Mouse (Mus musculus): ENCODE measurements around the gene Cnot8.

Cnot8 gene

DNA sequence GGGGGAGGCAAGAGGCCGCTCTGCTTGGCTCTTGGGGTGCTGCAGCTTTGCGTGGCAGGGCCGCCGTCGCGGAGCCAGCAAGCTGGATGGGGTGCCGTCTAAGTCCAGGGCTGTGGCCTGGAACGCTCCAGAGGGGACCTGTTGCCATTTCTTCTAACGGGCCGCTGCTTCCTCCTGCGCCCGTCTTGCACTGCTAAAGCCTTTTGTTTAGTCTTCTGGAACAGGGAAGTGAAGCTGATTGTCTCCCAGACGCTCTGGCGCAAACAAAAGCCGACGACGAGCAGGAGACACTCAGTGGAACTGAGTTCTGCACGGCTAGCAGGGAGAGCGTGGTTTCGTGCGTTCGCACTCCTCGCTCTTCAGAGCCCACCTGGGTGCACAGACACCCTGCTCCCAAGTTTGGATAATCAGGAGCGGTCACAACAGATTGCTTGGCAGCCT lies 418 bp downstream of the Cnot8 start:
- DNase-seq (ENCODE audit: low spot score) = no peak

DNA sequence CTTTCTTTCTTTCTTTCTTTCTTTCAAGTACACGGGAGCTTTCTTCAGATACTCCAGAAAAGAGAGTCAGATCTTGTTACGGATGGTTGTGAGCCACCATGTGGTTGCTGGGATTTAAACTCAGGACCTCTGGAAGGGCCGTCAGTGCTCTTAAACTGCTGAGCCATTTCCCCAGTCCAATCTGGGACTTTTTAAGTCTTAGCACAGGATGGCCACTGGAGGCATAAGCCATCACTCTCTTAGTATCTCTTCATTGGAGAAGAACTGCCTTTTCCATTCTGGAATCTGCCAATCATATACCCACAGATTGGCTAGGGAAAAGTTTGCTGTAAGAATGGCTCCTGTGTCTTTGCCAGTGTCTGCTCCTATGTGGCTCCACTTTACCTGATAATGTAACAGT lies 3.1 kb downstream of the Cnot8 start:
- no peak for DNase-seq (ENCODE audit: low spot score)

- no peak for DNase-seq (ENCODE audit: low spot score)
Measured at GRCm38 (mm10) chr11:58107664-58108337, 3.8 kb downstream of the Cnot8 start.

- DNase-seq (ENCODE audit: low spot score) = no peak
Measured at GRCm38 (mm10) chr11:58116560-58116959, 12.6 kb downstream of the Cnot8 start.

DNA sequence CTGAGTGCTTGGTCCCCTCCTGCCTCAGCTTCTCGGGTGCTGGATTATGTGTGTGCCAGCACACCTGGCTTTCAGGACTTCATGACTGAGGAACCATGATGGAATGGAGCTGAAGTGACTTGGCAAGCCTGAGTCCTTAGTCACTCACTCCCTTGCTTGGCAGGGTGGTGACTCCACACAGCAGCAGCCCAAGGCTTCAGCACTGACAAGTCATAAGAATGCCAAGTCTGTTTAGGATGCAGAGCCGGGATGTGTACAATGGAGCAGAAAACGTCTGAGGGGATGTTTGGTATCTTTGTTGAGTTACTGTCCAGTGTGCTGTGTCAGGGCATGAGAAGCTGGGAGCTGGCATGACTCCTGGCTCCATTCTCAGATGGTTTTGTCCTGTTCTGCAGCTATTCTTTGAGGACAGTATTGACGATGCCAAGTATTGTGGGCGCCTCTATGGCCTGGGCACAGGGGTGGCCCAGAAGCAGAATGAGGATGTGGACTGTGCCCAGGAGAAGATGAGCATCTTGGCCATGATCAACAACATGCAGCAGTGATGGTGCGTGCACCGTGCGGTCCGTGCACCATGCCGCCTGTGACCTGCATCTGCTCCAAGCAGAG lies 13.2 kb downstream of the Cnot8 start:
- no peak for DNase-seq (ENCODE audit: low spot score)

GRCm38 (mm10) chr11:58120655-58121054 lies 16.7 kb downstream of the Cnot8 start:
- DNase-seq (ENCODE audit: low spot score) = no peak

- no peak for DNase-seq (ENCODE audit: low spot score)
Measured at GRCm38 (mm10) chr11:58121351-58121750, 17.4 kb downstream of the Cnot8 start.

GRCm38 (mm10) chr11:58123711-58124110 lies 19.8 kb downstream of the Cnot8 start:
- no peak for DNase-seq (ENCODE audit: low spot score)

DNA sequence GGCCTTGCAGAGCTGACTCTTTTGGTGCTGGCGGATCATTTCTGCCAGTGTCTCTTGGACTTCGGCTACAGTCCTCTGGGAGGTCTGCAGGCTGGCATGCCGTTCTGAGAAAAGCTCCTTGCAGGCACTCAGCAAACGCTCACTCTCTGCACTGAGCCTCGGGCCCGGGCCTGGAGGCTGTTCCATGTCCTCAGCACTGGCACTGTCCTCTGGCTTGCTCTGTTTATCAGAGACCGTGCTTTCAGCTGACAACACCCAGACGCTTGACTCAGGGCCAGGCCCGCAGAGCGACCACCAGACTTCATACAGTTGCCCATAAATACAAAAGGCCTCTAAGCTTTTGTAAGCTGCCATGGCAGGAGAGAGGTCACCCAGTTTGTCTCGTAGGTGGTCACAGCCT lies 21.1 kb downstream of the Cnot8 start:
- DNase-seq (ENCODE audit: low spot score) = no peak

DNA sequence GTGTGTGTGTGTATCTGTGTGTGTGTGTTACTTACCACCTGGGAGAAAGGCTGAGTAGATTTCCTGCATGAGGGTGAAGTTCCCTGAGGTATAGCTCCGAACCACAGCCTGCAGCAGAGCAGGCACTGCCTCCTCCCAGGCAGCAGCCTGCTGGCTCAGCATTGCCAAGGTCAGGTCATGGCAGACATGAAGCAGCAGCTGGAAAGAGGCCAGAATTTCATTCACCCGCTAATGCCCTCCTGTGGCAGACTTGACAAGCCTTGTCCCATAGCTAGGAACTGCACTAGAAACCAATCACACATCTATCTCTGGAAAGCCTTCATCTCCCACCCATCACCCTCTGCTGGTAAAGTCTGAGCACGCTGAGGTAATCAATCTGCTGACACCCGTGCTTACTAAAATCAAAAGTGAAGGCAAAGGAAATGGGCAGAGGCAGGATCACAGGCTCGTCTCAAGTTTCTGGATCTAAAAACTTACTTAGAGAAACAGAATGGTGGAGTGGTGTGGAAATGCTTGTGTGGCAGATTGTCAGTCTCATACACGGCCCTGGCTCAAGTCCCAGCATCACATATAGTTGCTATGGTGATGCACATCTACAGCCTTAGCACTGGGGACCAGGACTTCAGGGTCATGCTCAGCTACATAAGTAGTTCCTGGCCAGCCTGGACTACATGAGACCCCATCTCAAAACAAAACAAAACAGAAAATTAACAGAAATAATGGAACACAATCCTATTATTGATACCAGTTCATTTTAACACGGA lies 22.6 kb downstream of the Cnot8 start:
- DNase-seq (ENCODE audit: low spot score) = no peak

GRCm38 (mm10) chr11:58127544-58127943 lies 23.6 kb downstream of the Cnot8 start:
- no peak for DNase-seq (ENCODE audit: low spot score)

DNA sequence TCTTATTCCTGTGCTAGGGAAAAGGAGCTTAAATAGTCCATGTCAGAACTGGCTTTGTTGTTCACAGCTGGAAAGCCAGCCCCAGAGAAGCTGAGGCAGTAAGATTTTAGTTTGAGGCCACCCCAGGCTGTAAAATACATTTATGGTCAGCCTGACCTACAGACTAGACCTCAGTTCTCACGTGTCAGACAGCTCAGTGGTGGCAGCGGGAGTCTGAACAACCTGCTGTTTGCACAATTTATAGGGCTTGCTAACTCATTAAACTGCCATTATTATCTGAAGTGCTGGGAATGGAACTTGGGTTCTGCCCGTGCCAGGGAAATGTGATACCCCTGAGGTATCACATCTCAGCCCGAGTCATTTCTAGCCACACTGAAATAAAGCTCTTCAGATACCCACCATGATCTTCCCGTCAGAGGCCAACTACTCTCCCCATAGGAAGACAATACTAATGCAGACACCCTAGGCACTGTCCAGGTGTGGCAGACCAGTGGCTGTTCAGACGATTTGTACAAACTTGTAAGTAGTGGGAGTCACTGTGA lies 25.4 kb downstream of the Cnot8 start:
- no peak for DNase-seq (ENCODE audit: low spot score)

DNA sequence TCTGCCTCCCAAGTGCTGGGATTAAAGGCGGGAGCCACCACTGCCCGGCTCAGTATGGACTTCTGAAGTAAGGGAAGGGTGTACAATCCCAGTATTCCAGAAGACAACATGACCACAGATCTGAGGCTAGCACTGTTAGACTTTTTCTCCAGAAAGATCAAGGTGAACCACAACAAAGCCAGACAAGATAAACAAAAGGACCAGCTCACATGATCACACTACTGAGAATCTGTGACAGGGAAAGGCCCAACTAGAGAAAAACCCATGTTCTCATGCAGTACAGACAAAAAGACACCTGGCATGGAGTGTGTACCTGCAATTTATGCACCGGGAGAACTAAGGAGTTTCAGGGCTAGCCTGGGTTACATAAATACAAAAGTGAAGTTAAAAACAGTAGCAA lies 28.1 kb downstream of the Cnot8 start:
- DNase-seq (ENCODE audit: low spot score) = no peak

- no peak for DNase-seq (ENCODE audit: low spot score)
Measured at GRCm38 (mm10) chr11:58134869-58135268, 30.9 kb downstream of the Cnot8 start.

DNA sequence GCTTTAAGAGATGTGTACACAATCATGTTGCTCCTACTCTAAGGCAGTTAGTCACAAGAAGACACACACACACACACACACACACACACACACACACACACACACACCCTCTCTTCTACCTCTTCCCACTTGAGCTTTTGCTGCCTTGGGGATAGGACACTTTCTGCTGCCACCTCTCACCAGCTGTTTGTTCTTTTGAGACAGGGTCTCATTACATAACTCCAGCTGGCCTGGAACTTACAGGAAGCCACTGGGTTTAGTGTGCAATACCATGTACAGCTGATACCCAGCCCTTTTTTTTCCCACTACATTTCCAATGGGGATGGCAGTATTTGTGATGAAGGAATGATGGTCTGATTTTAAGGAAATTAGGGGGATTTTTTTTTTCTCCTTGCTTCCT lies 31.3 kb downstream of the Cnot8 start:
- DNase-seq (ENCODE audit: low spot score) = no peak

DNA sequence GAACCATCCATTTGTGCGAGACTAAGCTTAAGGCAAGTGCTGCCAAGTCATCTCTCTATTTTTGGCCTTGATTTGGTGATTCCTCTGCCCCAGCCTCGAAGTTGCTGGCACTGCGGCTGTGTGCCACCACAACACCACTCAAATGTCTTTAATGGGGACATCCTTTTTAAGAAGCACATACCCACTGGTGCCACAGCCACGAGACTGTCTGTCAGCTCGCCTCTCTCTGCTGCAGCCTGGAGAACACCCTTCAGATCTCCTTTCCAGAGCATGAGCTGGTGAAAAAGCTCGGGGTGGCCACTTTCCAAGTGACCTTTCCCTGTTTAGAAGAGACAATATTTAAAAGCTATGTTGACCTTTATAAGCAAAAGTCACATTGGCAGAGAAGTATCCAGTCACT lies 32.7 kb downstream of the Cnot8 start:
- no peak for DNase-seq (ENCODE audit: low spot score)

GRCm38 (mm10) chr11:58138821-58139220 lies 34.9 kb downstream of the Cnot8 start:
- no peak for DNase-seq (ENCODE audit: low spot score)

DNA sequence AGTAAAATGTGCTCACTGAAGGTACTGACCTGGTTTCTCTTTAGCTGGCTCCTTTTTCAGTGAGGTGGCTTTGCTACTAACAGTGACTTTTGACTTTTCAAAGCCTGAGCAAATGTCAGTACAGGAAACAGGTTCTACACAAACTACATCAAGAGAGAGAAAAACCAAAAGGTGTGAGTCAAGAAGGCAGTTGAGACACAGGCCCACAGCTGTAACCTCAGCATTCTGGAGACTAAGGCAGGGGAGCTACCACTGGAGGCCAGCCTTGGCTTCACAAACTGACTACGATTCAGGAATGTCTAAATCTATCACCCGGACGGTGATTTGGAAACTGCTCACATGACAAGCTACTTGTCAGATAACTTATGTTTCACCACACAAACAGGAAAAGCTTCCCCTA lies 35.5 kb downstream of the Cnot8 start:
- DNase-seq (ENCODE audit: low spot score) = no peak

DNA sequence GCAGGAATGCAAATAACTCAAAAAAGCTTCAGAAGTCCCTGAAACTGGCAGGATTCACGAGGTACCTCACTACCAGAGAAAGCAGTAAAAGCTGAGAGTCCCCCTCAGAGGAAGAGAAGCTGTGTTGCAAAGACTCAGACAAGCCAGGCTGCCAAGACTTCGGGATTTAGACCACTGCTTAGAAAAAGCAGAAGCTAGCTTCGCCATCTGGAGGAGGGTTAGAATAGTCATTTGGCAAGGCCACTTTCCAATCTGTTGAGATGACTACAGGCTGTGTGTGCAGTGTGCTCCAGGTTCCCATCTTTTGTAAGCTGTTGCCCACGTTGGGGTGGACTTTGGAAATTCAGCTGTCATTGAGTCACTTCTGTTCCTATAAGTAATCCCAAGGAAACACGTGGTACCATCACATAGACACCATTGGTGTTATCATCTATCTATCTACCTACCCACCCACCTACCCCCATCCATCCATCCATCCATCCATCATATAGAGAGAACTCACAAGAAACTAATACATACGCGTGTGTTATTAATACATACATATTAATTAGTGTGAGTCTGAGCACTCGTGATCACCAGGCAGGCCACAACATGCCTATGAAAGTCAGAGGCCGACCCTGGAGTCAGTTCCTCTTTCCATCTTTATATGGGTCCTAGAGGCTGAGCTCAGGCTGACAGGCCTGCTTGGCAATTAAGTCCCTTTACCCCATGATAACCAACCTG lies 39.9 kb downstream of the Cnot8 start:
- no peak for DNase-seq (ENCODE audit: low spot score)

DNA sequence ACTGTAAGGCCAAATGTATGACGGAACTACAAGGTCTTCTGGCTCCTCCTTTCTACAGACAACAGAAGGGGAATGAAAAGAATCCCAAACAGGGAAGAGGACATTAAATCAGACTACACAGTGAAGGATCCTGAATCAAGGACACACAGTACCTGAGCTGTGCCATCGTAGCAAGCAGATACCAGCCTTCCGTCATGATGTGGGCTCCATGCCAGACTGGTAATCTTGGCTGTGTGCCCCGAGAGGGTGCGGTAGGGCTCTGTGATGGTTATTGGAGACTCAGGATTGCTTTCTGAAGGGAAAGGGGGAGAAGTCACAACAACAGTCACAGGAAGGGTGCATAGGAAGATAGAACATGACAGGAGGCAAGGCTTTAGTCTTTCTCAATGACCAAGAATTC lies 42.3 kb downstream of the Cnot8 start:
- DNase-seq (ENCODE audit: low spot score) = no peak

DNA sequence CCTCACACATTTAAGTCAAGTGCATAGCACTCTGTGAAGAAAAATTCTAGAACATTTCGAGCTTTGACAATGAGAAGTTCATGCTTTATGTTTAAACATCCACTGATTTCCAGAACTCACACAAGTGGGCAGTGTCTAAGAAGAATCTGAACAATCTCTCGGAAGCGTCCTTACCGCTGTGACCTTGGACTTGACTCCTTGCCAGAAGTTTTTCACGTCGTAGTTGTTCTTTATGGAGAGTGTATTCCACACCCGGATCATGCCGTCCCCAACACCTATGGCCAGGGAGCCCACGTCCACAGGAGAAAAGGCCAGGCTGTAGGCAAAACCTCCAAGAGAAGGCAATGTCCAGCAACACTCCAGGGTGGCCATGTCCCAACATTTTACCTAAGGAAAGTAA lies 51.5 kb downstream of the Cnot8 start:
- no peak for DNase-seq (ENCODE audit: low spot score)

GRCm38 (mm10) chr11:58156871-58157270 lies 52.9 kb downstream of the Cnot8 start:
- DNase-seq (ENCODE audit: low spot score) = no peak

Measured in ovary, postnatal 10 days (tissue).